Mouse (Mus musculus): ENCODE results near the gene Sp140. TPM values are rescaled to one million over a fixed set of nuclear protein-coding genes. Genes with fewer than 3 reads are reported as not detected.

Sp140 gene
- polyA plus RNA-seq, 1 experiment from 2014 or later, result 2.3 TPM

DNA sequence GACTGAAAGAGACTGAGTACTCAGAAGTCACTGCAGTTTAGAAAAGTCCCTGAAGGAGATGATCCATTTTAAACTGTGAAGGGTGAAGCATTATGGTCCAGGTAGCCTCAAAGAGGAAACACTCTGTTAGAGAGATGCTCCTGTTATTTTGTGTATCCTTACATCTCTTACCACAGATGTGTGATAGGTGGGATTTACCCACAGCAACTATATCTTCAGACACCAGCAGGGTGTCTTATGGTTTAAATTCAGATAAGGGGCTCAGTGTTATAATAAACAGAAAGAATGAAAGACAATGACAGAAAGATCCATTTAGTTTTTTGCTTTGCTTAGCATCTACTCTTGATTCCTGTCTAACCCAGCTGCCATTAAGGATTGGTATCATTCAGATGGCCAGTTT lies 64.1 kb downstream of the Sp140 start:
- TF ChIP-seq CTCF (IDR thresholded peaks at IDR 0.05; ENCODE audit: low read depth), result no peak
- H3K9me3 ChIP-seq (replicated peaks; ENCODE audit: low read length), result no peaks in the 10 kb centered on the region

DNA sequence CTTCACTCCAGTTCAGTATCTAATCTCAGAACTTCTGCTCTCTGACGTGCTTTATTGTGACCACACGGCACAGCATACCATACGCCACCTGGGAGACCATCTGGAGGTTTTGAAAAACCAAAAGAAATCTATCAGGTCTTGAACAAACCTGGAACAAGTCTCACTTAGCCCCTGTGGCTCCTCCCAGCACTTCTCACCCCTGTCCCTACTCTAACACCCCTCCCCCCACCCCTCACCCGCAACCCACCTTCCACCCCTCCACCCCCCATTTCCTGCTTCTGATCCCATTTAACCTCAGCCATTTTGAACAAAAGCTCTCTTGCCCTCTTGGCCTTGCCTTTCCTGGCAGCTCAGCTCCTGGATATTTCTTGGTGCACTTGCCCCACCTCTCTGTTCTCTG lies 80.0 kb downstream of the Sp140 start:
- DNase-seq (ENCODE audit: low spot score), result peak; percentile 5
- TF ChIP-seq CTCF (IDR thresholded peaks at IDR 0.05; ENCODE audit: low read depth), result no peak
- H3K9me3 ChIP-seq (replicated peaks; ENCODE audit: low read length), result no peaks in the 10 kb centered on the region
- no peaks in the 10 kb centered on the region for H3K4me1 ChIP-seq (replicated peaks; ENCODE audit: insufficient read depth, low read length)
- WGBS, result 58% methylated on average over 4 of the region's 4 CpGs
- H3K27ac ChIP-seq, result no peak overlapping the region
- H3K27me3 ChIP-seq (ENCODE audit: insufficient read depth, low read length), result no peaks in the 10 kb centered on the region
- H3K4me3 ChIP-seq (replicated peaks; ENCODE audit: low read depth, low read length), result no peak overlapping the region
- ATAC-seq (replicated peaks; ENCODE audit: low FRiP score, low read depth), result no peak
- no peak overlapping the region for H3K4me2 ChIP-seq (ENCODE audit: low read length)
- H3K36me3 ChIP-seq (ENCODE audit: insufficient read depth, low read length), result no peaks in the 10 kb centered on the region
- H3K9ac ChIP-seq (ENCODE audit: low read depth, low read length), result no peak overlapping the region

More for the DNA sequence above, 64.1 kb downstream of the Sp140 start:
- H3K27ac ChIP-seq, result no peak overlapping the region
- ATAC-seq (replicated peaks; ENCODE audit: low FRiP score, low read depth), result no peak
- H3K9ac ChIP-seq (ENCODE audit: low read depth, low read length), result no peak overlapping the region
- no peaks in the 10 kb centered on the region for H3K4me1 ChIP-seq (replicated peaks; ENCODE audit: insufficient read depth, low read length)
- no peaks in the 10 kb centered on the region for H3K36me3 ChIP-seq (ENCODE audit: insufficient read depth, low read length)
- H3K4me3 ChIP-seq (replicated peaks; ENCODE audit: low read depth, low read length), result no peak overlapping the region
- no peak overlapping the region for H3K4me2 ChIP-seq (ENCODE audit: low read length)
- no peaks in the 10 kb centered on the region for H3K27me3 ChIP-seq (ENCODE audit: insufficient read depth, low read length)
- DNase-seq (ENCODE audit: low spot score), result no peak

DNA sequence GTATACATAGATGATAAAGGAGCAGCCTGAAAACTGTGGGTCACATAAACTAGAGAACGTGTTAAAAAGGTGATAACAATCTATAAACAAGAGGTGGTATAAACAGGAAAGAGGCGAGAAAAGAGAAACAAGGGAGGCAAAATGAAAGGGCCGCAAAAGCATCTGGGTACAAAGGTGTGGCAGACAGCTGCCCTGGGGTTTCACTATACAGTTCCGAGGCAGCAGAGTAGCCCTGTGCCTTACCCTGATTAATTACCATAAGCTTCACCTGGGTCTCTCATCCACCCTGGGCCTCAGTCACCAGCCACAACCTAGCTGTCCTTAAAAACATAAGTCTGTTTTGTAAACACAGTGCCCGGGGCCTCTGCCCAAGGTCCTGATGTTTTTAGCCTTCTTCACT lies 86.5 kb downstream of the Sp140 start:
- DNase-seq (ENCODE audit: low spot score) (no peak), ATAC-seq (replicated peaks; ENCODE audit: low FRiP score, low read depth) (no peak)
- Histone ChIP-seq H3K36me3 (ENCODE audit: insufficient read depth, low read length) (no peaks in the 10 kb centered on the region), H3K4me2 (ENCODE audit: low read length) (no peak overlapping the region), H3K4me1 (replicated peaks; ENCODE audit: insufficient read depth, low read length) (no peaks in the 10 kb centered on the region), H3K9ac (ENCODE audit: low read depth, low read length) (no peak overlapping the region), H3K4me3 (replicated peaks; ENCODE audit: low read depth, low read length) (no peak overlapping the region), H3K27ac (no peak overlapping the region), H3K27me3 (ENCODE audit: insufficient read depth, low read length) (no peaks in the 10 kb centered on the region), H3K9me3 (replicated peaks; ENCODE audit: low read length) (no peaks in the 10 kb centered on the region)
- TF ChIP-seq CTCF (IDR thresholded peaks at IDR 0.05; ENCODE audit: low read depth), result no peak
- WGBS, result 64% methylated on average over 5 of the region's 5 CpGs

DNA sequence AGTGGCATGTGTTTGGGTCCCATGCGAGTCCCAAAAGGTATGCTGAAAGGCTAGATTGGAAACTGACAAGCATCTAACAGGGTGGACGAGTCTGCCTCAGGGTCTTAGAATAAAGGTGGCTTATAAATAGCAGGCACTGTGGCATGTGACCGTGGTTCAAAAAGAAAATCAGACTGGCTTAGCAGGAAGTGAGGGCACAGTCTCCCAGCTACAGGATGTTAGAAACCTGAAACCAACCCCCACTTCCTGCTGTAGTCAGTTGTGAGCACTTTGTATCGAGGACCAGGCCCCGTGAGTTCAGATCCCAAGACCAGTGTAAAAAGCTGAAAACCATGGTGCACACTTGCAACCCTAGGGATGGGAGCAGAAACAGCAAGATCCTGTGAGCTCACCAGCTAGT lies 87.2 kb downstream of the Sp140 start:
- H3K36me3 ChIP-seq (ENCODE audit: insufficient read depth, low read length), result no peaks in the 10 kb centered on the region
- 42% methylated on average over 5 of the region's 5 CpGs for WGBS
- H3K27ac ChIP-seq, result no peak overlapping the region
- H3K4me3 ChIP-seq (replicated peaks; ENCODE audit: low read depth, low read length), result no peak overlapping the region
- H3K4me1 ChIP-seq (replicated peaks; ENCODE audit: insufficient read depth, low read length), result no peaks in the 10 kb centered on the region
- peak; percentile 8 for DNase-seq (ENCODE audit: low spot score)
- ATAC-seq (replicated peaks; ENCODE audit: low FRiP score, low read depth), result no peak
- no peaks in the 10 kb centered on the region for H3K27me3 ChIP-seq (ENCODE audit: insufficient read depth, low read length)
- no peaks in the 10 kb centered on the region for H3K9me3 ChIP-seq (replicated peaks; ENCODE audit: low read length)
- H3K9ac ChIP-seq (ENCODE audit: low read depth, low read length), result no peak overlapping the region
- TF ChIP-seq CTCF (IDR thresholded peaks at IDR 0.05; ENCODE audit: low read depth), result no peak
- H3K4me2 ChIP-seq (ENCODE audit: low read length), result no peak overlapping the region

DNA sequence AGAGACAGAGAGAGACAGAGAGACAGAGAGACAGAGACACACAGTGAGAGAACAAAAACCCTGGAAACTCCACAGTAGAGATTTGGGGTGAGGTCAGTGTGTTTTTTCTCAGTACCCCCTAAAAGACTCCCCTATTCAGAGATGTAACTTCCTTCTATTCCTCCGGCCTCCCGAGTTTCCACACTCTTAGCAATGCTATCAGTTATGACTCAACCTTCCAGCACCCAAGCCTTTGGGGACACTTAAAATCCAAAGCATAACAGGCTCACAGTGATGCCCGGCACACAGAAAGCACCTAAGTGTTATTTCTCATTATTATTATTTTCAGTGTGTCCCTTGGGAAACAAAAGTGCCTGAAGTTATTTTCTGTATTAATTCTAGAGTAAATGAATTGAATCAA lies 90.4 kb downstream of the Sp140 start:
- 78% methylated on average over 3 of the region's 3 CpGs for WGBS
- Histone ChIP-seq H3K4me3 (replicated peaks; ENCODE audit: low read depth, low read length) (no peak overlapping the region), H3K4me1 (replicated peaks; ENCODE audit: insufficient read depth, low read length) (no peaks in the 10 kb centered on the region), H3K9ac (ENCODE audit: low read depth, low read length) (no peak overlapping the region), H3K4me2 (ENCODE audit: low read length) (no peak overlapping the region), H3K9me3 (replicated peaks; ENCODE audit: low read length) (no peaks in the 10 kb centered on the region), H3K27ac (no peak overlapping the region), H3K36me3 (ENCODE audit: insufficient read depth, low read length) (no peaks in the 10 kb centered on the region), H3K27me3 (ENCODE audit: insufficient read depth, low read length) (no peaks in the 10 kb centered on the region)
- TF ChIP-seq CTCF (IDR thresholded peaks at IDR 0.05; ENCODE audit: low read depth), result no peak
- ATAC-seq (replicated peaks; ENCODE audit: low FRiP score, low read depth) (no peak), DNase-seq (ENCODE audit: low spot score) (no peak)

DNA sequence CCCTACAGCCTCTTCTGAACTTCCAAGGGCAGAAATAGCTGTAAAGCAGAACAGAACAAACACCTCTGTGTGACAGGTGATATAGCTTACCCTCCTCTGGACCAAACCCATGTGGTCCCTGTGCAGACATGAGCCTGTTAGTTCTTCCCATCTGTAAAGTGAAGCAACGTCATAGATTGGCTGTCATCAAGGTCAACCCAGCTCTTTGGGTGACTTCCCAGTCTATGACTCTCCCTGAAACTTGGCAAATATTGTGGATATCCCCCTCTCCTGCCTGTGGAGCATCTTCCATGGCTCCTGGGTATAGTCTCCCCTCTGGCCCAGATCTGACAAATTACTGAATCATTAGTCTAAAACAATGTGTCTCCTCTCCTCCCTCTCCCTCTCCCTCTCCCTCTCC lies 92.1 kb downstream of the Sp140 start:
- Histone ChIP-seq H3K4me2 (ENCODE audit: low read length) (no peak overlapping the region), H3K27ac (no peak overlapping the region), H3K9ac (ENCODE audit: low read depth, low read length) (no peak overlapping the region), H3K9me3 (replicated peaks; ENCODE audit: low read length) (no peaks in the 10 kb centered on the region), H3K4me3 (replicated peaks; ENCODE audit: low read depth, low read length) (no peak overlapping the region), H3K4me1 (replicated peaks; ENCODE audit: insufficient read depth, low read length) (no peaks in the 10 kb centered on the region), H3K27me3 (ENCODE audit: insufficient read depth, low read length) (no peaks in the 10 kb centered on the region), H3K36me3 (ENCODE audit: insufficient read depth, low read length) (no peaks in the 10 kb centered on the region)
- ATAC-seq (replicated peaks; ENCODE audit: low FRiP score, low read depth) (no peak), DNase-seq (ENCODE audit: low spot score) (no peak)
- no peak for TF ChIP-seq CTCF (IDR thresholded peaks at IDR 0.05; ENCODE audit: low read depth)
- WGBS, result 73% methylated on average over 1 of the region's 1 CpGs

DNA sequence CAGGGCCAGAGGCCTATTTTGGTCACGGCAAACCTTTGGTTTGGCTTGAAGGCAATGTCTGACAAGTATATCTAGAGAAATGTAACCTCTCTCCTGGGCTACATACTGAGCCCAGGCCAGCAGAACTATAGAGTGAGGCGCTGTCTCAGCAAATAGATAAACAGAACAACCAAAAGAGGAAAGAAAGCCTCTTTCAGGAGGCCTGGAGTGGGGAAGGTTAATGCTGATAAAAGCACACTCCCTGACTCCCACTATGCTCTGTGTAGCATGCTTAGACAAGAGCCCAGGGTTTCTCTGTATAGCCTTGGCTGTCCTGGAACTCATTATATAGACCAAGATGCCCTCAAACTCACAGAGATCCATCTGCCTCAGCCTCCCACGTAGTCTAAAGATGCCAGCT lies 93.1 kb downstream of the Sp140 start:
- no peak overlapping the region for H3K9ac ChIP-seq (ENCODE audit: low read depth, low read length)
- no peaks in the 10 kb centered on the region for H3K27me3 ChIP-seq (ENCODE audit: insufficient read depth, low read length)
- H3K4me1 ChIP-seq (replicated peaks; ENCODE audit: insufficient read depth, low read length), result no peaks in the 10 kb centered on the region
- ATAC-seq (replicated peaks; ENCODE audit: low FRiP score, low read depth) (no peak), DNase-seq (ENCODE audit: low spot score) (no peak)
- no peaks in the 10 kb centered on the region for H3K9me3 ChIP-seq (replicated peaks; ENCODE audit: low read length)
- TF ChIP-seq CTCF (IDR thresholded peaks at IDR 0.05; ENCODE audit: low read depth), result no peak
- H3K4me2 ChIP-seq (ENCODE audit: low read length), result no peak overlapping the region
- H3K27ac ChIP-seq, result no peak overlapping the region
- 78% methylated on average over 3 of the region's 3 CpGs for WGBS
- H3K36me3 ChIP-seq (ENCODE audit: insufficient read depth, low read length), result no peaks in the 10 kb centered on the region
- H3K4me3 ChIP-seq (replicated peaks; ENCODE audit: low read depth, low read length), result no peak overlapping the region

Other genes with a start within 250 kb of the Sp140 start
- not detected in 2 replicates for gene G530012D18Rik, start 24.7 kb upstream of the Sp140 start, polyA plus RNA-seq (2015; fragmentation: Nextera tagmentation; extraction: Ambion mirVana)
- 1.9 and 2.1 TPM in 2 replicates for gene Sp110, start 1.6 kb upstream of the Sp140 start, polyA plus RNA-seq (2015; fragmentation: Nextera tagmentation; extraction: Ambion mirVana)
- 17.4 and 19.2 TPM in 2 replicates for gene Sp100, start 49.6 kb downstream of the Sp140 start, polyA plus RNA-seq (2015; fragmentation: Nextera tagmentation; extraction: Ambion mirVana)
- 0.98 and 1.7 TPM in 2 replicates for gene A630001G21Rik, start 178.3 kb downstream of the Sp140 start, polyA plus RNA-seq (2015; fragmentation: Nextera tagmentation; extraction: Ambion mirVana)
- 31.3 and 34.6 TPM in 2 replicates for gene Cab39, start 193.1 kb downstream of the Sp140 start, polyA plus RNA-seq (2015; fragmentation: Nextera tagmentation; extraction: Ambion mirVana)

Measured in kidney, postnatal 0 days (tissue).